Mouse (Mus musculus): ENCODE measurements at regions not wholly inside any gene's neighbourhood (a gene's known extent, or its start where the extent isn't known, plus 50 kb on each side); places are given as distances from the start of the nearest gene placed in this dataset.

DNA sequence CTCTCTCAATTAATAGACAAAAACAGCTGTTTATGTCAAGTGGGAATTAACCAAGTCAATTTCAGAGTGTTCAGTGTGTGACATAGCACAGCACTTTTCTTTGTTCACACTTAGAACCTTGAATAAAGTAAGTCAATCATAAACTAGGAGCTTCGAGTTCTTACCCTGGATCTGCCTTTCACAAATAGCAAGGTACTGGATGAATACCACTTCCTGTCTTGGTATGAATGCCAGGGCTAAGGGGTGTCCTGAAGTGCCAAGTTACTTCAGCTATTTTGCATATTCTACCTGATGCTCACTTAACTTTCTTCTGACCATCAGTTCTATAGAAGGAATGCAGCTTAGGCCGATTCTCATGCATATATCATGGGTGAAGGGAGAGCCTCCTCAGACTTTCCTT, 90.1 kb upstream of the Rasgrp1 start:
- TF ChIP-seq EP300 (IDR thresholded peaks at IDR 0.05; ENCODE audit: low read depth) (no peak), CTCF (IDR thresholded peaks at IDR 0.05; ENCODE audit: low read depth) (no peak)

Data from liver, postnatal 0 days (tissue).